Comparison of ENCODE assay signal across 11 mouse cellular contexts in the genomic region with DNA sequence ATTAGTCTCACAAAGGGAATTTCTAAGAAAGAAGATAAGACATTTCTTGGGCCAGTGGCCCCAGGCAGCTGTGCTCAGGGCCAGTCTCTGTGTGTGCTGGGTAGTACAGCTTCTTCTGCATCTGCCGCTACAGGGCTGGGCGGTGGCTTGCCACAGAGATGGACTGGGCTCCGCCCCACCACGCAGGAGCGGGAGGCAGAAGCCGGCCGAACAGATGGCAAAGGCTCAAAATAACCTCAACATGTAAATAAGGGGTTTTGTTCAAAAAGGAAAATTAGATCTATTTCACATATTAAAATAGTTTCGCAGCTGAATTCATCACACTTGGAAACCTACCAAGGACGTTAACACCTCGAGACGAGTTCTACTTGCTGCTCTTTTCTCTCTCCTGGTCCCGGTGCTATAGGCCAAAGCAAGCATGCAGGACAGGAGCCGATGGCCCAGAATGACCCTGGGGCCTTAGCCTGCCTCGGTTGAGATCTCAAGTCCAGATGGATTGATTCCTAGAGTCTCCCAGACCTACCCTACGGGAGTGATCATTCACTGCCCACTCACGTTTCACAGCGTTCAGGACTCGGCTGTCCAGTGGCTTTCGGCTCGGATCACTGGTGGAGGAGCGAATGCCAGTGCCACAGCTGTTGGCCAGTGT. TPM values are rescaled to one million over a fixed set of nuclear protein-coding genes. Genes with fewer than 3 reads are reported as not detected.
DNase-seq lines count a peak whose midpoint lies in the region; ATAC-seq and TF ChIP-seq lines count a peak whose summit lies in the region.
"Had no signal": no experiment of that assay in that cellular context is flagged by ENCODE, and none has a peak within 500 bp of the region (broad histone marks: within the 10 kb centered on the region; RNA-seq: fewer than 3 reads in every experiment).

No protein-coding gene starts in this region.

- DNase-seq in cerebellum, adult 11 months = peak; percentile 40
- no peak for DNase-seq in cerebellum, postnatal 4 days (ENCODE audit: low spot score in 2 of 2)
- peak; percentile 61 to 62 for DNase-seq in cerebellum, adult 18-20 months
- DNase-seq in left cerebral cortex, adult 18-20 months (ENCODE audit: low spot score in 2 of 2) = peak; percentile 48 to 58
- DNase-seq in right cerebral cortex, adult 18-20 months = peak; percentile 63
- DNase-seq in lung, postnatal 0 days (ENCODE audit: low spot score) = no peak

- H3K27ac ChIP-seq in lung, postnatal 0 days (ENCODE audit: low read length) = no peak overlapping the region
- no peak overlapping the region for H3K27ac ChIP-seq in kidney, embryonic 16.5 days (ENCODE audit: low read length)
- H3K27ac ChIP-seq: embryonic facial prominence, embryonic 13.5 days; hindbrain, embryonic 14.5 days; lung, embryonic 15.5 days had no signal

- H3K9ac ChIP-seq in lung, postnatal 0 days (replicated peaks; ENCODE audit: low read depth) = no peak overlapping the region
- no peak overlapping the region; the same call in 1 of the 2 replicates for H3K9ac ChIP-seq in kidney, embryonic 16.5 days (replicated peaks; ENCODE audit: low read length)
- H3K9ac ChIP-seq: embryonic facial prominence, embryonic 13.5 days; hindbrain, embryonic 14.5 days; lung, embryonic 15.5 days had no signal

- no peak for ATAC-seq in lung, postnatal 0 days
- ATAC-seq in kidney, embryonic 16.5 days (ENCODE audit: low FRiP score, low TSS enrichment) = no peak
- ATAC-seq in megakaryocyte, adult 5-6 weeks (ENCODE audit: poor library complexity, severe bottlenecking) = no peak

- no peaks in the 10 kb centered on the region for H3K27me3 ChIP-seq in lung, postnatal 0 days (replicated peaks; ENCODE audit: insufficient read depth, low read length)
- no peaks in the 10 kb centered on the region for H3K27me3 ChIP-seq in kidney, embryonic 16.5 days (ENCODE audit: insufficient read depth, low read length)
- H3K27me3 ChIP-seq: embryonic facial prominence, embryonic 13.5 days; lung, embryonic 15.5 days had no signal

- no peaks in the 10 kb centered on the region for H3K4me1 ChIP-seq in lung, postnatal 0 days (ENCODE audit: insufficient read depth, low read depth, low read length)
- H3K4me1 ChIP-seq in kidney, embryonic 16.5 days (ENCODE audit: insufficient read depth, low read length) = peaks cover 5% of the 10 kb centered on the region; the same call in 1 of the 2 replicates
- H3K4me1 ChIP-seq: lung, embryonic 15.5 days had no signal

- H3K9me3 ChIP-seq in lung, postnatal 0 days (ENCODE audit: low read length) = no peaks in the 10 kb centered on the region
- H3K9me3 ChIP-seq in kidney, embryonic 16.5 days (ENCODE audit: low read length) = no peaks in the 10 kb centered on the region
- H3K9me3 ChIP-seq: embryonic facial prominence, embryonic 13.5 days; lung, embryonic 15.5 days had no signal

- H3K4me2 ChIP-seq in lung, postnatal 0 days (replicated peaks; ENCODE audit: low read depth, low read length) = no peak overlapping the region
- no peak overlapping the region for H3K4me2 ChIP-seq in kidney, embryonic 16.5 days (replicated peaks; ENCODE audit: low read depth, low read length)
- H3K4me2 ChIP-seq: embryonic facial prominence, embryonic 13.5 days; hindbrain, embryonic 14.5 days; lung, embryonic 15.5 days had no signal

- H3K4me3 ChIP-seq in lung, postnatal 0 days (ENCODE audit: low read depth, low read length) = no peak overlapping the region
- no peak overlapping the region for H3K4me3 ChIP-seq in kidney, embryonic 16.5 days (ENCODE audit: low read length)
- H3K4me3 ChIP-seq: embryonic facial prominence, embryonic 13.5 days; lung, embryonic 15.5 days had no signal

- TF ChIP-seq EP300 in lung, postnatal 0 days (IDR thresholded peaks at IDR 0.05) = no peak

- no peak for TF ChIP-seq CTCF in lung, postnatal 0 days (IDR thresholded peaks at IDR 0.05)

- H3K36me3 ChIP-seq in lung, postnatal 0 days (ENCODE audit: insufficient read depth, low read length) = no peaks in the 10 kb centered on the region
- peaks cover 7% of the 10 kb centered on the region; the same call in 1 of the 2 replicates for H3K36me3 ChIP-seq in kidney, embryonic 16.5 days (ENCODE audit: insufficient read depth, low read length)

- 69% methylated on average over 21 of the region's 21 CpGs for WGBS in lung, postnatal 0 days
- 34% methylated on average over 21 of the region's 21 CpGs for WGBS in kidney, embryonic 16.5 days

RNA-seq across cellular contexts. Expression of a gene that starts 39.6 kb away (rescaled TPM):
- 10 to 100 TPM; 55.6 to 59.6 TPM for total RNA-seq in left cerebral cortex, adult 18-20 months (2021)
- 39.2 and 40.6 TPM in 2 replicates for polyA plus RNA-seq in lung, postnatal 0 days (2015; fragmentation: Nextera tagmentation; extraction: Ambion mirVana)
- polyA plus RNA-seq in kidney, embryonic 16.5 days (2015; fragmentation: Nextera tagmentation; extraction: Ambion mirVana) = 83.6 and 88.5 TPM in 2 replicates
- total RNA-seq in megakaryocyte, adult 5-6 weeks (2015) = 39.8 TPM in 2 replicates
- total RNA-seq in megakaryocyte, adult 5-6 weeks (2017) = 19.0 and 20.9 TPM in 2 replicates

Comparison
In these comparisons a context has a peak if more than half of its experiments do, and no peak if none do; other contexts are left out.
1. DNase-seq: peak in cerebellum, adult 11 months (single experiment), cerebellum, adult 18-20 months (2 of 2), left cerebral cortex, adult 18-20 months (2 of 2) and right cerebral cortex, adult 18-20 months (single experiment); none in cerebellum, postnatal 4 days (0 of 2) and lung, postnatal 0 days (single experiment).